Mouse (Mus musculus): ENCODE data around the gene 2900011O08Rik. TPM values are rescaled to one million over a fixed set of nuclear protein-coding genes. Genes with fewer than 3 reads are reported as not detected.

The 2900011O08Rik gene
- polyA plus RNA-seq, 1 experiment from 2014 or later: 70.1 TPM

DNA sequence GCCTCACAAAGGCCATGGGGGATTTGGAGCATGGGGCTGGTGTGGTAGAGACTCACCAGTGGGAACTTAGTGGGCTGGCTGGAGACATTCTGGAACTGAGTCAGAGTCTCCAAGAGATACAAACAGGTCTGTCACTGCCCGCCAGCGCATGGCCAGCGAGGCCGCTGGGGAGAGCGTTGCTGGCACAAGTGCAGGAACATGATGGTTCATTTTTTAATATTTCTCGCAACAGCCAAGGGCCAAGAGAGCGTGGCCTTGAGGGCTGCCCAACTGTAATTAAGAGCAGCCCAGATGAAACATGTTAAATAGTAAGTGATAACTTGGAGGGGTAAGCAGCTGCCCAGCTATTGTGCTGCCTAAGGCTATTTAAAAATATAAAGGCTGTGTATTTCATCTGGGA is 138.3 kb downstream of the 2900011O08Rik start:
- no peak overlapping the region for H3K4me2 ChIP-seq
- H3K9me3 ChIP-seq (replicated peaks): no peaks in the 10 kb centered on the region
- no peaks in the 10 kb centered on the region for H3K27me3 ChIP-seq
- H3K4me1 ChIP-seq: no peaks in the 10 kb centered on the region
- peaks cover 99% of the 10 kb centered on the region for H3K36me3 ChIP-seq (ENCODE audit: poor library complexity, severe bottlenecking)
- over 99% methylated on average over 7 of the region's 7 CpGs for WGBS
- no peak for ATAC-seq
- no peak overlapping the region for H3K9ac ChIP-seq
- H3K4me3 ChIP-seq: no peak overlapping the region
- no peak overlapping the region for H3K27ac ChIP-seq

DNA sequence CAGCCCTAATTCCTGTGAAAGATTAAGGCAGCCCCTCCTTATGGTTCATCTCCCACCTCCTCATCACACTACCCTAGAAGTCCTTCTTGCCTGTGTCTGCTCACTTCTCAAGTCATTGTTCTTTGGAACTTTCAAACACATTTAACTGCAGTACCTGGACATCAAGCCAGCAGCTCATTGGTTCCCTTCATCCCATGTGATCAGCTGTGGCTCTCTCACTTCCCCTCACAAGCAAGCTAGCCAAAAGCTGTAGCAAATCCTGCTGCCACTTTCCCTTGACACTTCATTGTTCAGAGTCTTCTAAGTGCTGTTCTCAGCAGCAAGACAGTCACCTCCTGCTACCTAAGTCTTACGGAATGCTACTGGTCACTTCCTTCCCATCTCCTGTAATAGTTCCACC is 138.8 kb downstream of the 2900011O08Rik start:
- Histone ChIP-seq H3K4me3 (no peak overlapping the region), H3K4me2 (no peak overlapping the region), H3K9me3 (replicated peaks) (no peaks in the 10 kb centered on the region), H3K27me3 (no peaks in the 10 kb centered on the region), H3K4me1 (no peaks in the 10 kb centered on the region), H3K36me3 (ENCODE audit: poor library complexity, severe bottlenecking) (peaks cover 100% of the 10 kb centered on the region), H3K9ac (no peak overlapping the region), H3K27ac (no peak overlapping the region)
- WGBS: 94% methylated on average over 1 of the region's 1 CpGs
- no peak for ATAC-seq

DNA sequence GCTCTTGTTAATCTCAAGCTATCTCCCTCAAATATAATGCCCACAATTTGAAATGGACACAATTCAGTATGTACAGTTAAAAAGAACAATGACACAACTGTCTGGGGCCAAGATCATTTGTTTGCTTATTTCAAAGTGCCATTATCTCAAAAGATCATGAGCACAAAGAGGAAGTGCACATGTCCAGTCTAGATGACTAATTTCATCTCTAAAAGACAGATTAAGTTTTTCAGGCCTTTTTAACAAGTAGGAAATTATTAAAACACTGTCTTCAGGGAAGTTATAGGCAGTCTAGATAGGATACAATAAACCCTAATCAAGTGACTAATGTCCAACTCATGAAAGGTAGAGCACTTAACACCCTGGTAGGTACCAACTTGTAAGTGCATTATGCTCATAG is 142.6 kb downstream of the 2900011O08Rik start:
- Histone ChIP-seq H3K27me3 (no peaks in the 10 kb centered on the region), H3K4me2 (no peak overlapping the region), H3K9ac (no peak overlapping the region), H3K4me1 (no peaks in the 10 kb centered on the region), H3K4me3 (no peak overlapping the region), H3K36me3 (ENCODE audit: poor library complexity, severe bottlenecking) (peaks cover 99% of the 10 kb centered on the region), H3K27ac (no peak overlapping the region), H3K9me3 (replicated peaks) (no peaks in the 10 kb centered on the region)
- no peak for ATAC-seq

DNA sequence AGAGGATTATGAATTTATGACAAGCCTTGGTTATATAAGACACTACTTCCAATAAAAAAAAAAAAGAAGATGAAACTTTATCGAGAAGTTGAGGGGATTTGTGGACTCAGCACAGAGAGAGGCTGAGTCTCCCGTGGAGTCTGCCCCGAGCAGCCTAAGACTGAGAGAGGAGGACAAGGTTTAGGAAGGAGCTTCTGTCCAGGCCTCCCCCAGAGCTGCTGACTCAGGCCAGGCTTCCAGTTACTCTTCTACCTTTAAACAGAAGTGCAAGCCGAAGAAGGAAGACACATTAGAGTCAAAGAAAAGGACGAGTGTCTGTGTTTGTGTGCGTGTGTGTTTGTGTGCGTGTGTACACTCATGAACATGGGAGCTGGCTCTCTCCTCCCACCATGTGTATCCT is 144.4 kb downstream of the 2900011O08Rik start:
- WGBS: 91% methylated on average over 7 of the region's 7 CpGs
- Histone ChIP-seq H3K9ac (no peak overlapping the region), H3K4me1 (no peaks in the 10 kb centered on the region), H3K4me2 (no peak overlapping the region), H3K4me3 (no peak overlapping the region), H3K27ac (no peak overlapping the region), H3K27me3 (no peaks in the 10 kb centered on the region), H3K36me3 (ENCODE audit: poor library complexity, severe bottlenecking) (peaks cover 99% of the 10 kb centered on the region), H3K9me3 (replicated peaks) (no peaks in the 10 kb centered on the region)
- ATAC-seq: no peak

DNA sequence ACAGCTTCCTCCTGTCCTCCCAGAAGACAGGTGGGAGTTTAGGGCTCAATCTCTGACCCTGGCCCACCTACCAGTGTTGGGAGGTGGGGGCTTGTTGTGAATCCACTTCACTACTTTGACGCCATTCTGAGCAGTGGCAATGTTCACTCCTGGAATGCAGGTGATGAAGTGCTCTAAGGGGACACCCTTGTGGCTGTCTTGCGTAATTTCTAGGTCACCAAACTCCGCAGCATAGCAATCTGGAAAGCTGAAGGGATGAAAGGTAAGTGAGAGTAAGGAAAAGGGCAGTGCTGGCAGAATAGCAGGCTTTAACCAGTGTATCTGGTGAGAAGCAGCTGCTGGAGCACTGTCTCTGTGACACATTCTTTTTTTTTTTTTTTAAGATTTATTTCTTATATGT is 145.0 kb downstream of the 2900011O08Rik start:
- ATAC-seq: 0 out of 2 replicates have a peak, but pooled peaks have one; percentile 36
- no peak overlapping the region for H3K4me3 ChIP-seq
- no peaks in the 10 kb centered on the region for H3K9me3 ChIP-seq (replicated peaks)
- peaks cover 99% of the 10 kb centered on the region for H3K36me3 ChIP-seq (ENCODE audit: poor library complexity, severe bottlenecking)
- WGBS: 84% methylated on average over 3 of the region's 3 CpGs
- H3K4me1 ChIP-seq: no peaks in the 10 kb centered on the region
- no peak overlapping the region for H3K27ac ChIP-seq
- no peak overlapping the region for H3K9ac ChIP-seq
- H3K27me3 ChIP-seq: no peaks in the 10 kb centered on the region
- H3K4me2 ChIP-seq: no peak overlapping the region

DNA sequence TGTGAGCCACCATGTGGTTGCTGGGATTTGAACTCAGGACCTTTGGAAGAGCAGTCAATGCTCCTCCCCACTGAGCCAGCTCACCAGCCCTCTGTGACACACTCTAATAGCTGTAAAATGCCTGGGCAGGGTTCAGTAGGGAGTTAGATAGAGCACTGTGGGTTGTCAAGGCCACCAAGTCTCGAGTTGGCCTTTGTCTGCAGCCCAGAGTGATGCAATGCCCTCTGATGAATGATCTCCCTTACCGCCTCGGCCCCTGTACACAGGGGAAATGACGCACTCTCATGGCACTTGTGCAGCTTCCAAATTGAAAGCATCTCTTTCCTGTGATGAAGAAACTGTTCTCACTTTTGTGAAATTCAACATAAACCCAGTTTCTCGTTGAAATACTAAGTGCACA is 145.4 kb downstream of the 2900011O08Rik start:
- 91% methylated on average over 5 of the region's 5 CpGs for WGBS

DNA sequence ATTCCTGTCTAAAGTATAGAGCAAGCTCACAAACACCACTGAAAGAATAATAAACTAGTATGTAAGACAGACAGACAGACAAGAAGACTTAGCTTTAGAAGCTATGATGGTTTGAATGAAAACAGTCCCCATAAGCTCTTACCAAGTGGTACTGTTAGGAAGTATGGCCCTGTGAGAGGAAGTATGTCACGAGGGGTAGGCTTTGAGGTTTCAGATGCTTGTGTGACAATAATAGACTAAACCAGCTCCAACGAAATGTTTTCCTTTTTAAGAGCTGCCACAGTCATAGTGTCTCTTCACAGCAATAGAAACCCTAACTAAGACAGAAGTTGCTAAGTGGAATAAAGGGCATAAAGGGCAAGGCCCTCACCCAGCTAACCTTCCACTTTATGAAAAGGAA is 148.6 kb downstream of the 2900011O08Rik start:
- Histone ChIP-seq H3K9me3 (replicated peaks) (no peaks in the 10 kb centered on the region), H3K9ac (no peak overlapping the region), H3K4me2 (no peak overlapping the region), H3K27me3 (no peaks in the 10 kb centered on the region), H3K36me3 (ENCODE audit: poor library complexity, severe bottlenecking) (peaks cover 93% of the 10 kb centered on the region), H3K27ac (no peak overlapping the region), H3K4me1 (no peaks in the 10 kb centered on the region), H3K4me3 (no peak overlapping the region)
- WGBS: 87% methylated on average over 2 of the region's 2 CpGs
- ATAC-seq: no peak

More for the DNA sequence above, 145.4 kb downstream of the 2900011O08Rik start:
- no peak for ATAC-seq
- no peak overlapping the region for H3K4me3 ChIP-seq
- H3K27me3 ChIP-seq: no peaks in the 10 kb centered on the region
- no peak overlapping the region for H3K4me2 ChIP-seq
- no peak overlapping the region for H3K9ac ChIP-seq
- no peak overlapping the region for H3K27ac ChIP-seq
- peaks cover 99% of the 10 kb centered on the region for H3K36me3 ChIP-seq (ENCODE audit: poor library complexity, severe bottlenecking)
- H3K4me1 ChIP-seq: no peaks in the 10 kb centered on the region
- H3K9me3 ChIP-seq (replicated peaks): no peaks in the 10 kb centered on the region

DNA sequence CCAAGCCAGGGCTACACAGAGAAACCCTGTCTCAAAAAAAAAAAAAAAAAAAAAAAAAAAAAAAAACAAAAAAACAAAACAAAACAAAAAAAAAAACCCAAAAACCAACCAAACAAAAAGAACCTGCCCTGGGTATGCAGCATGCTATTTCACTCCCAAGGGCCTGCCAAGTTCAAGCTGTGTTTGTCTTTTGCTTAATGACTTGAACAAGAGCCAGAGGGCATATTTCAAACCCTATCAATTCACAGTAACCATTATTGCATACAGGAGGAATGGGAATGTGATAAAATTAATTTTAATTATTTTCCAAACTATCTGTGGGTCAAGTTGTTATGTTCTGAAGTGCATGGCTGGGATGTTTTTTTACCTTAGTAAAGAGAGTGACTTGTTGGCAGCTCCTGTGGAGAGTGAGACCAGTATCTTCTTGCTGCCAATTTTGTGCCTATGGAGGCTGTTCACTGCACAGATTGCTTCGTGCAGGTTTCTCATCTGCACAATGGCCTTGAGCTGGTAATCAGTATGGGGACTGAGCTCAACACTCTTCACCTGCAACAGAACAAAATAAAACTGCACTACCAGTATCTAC is 151.7 kb downstream of the 2900011O08Rik start:
- 100% methylated on average over 1 of the region's 1 CpGs for WGBS
- H3K9ac ChIP-seq: no peak overlapping the region
- H3K4me2 ChIP-seq: no peak overlapping the region
- no peaks in the 10 kb centered on the region for H3K9me3 ChIP-seq (replicated peaks)
- ATAC-seq: no peak
- H3K27me3 ChIP-seq: no peaks in the 10 kb centered on the region
- no peak overlapping the region for H3K27ac ChIP-seq
- H3K4me1 ChIP-seq: no peaks in the 10 kb centered on the region
- H3K4me3 ChIP-seq: no peak overlapping the region
- peaks cover 92% of the 10 kb centered on the region for H3K36me3 ChIP-seq (ENCODE audit: poor library complexity, severe bottlenecking)

DNA sequence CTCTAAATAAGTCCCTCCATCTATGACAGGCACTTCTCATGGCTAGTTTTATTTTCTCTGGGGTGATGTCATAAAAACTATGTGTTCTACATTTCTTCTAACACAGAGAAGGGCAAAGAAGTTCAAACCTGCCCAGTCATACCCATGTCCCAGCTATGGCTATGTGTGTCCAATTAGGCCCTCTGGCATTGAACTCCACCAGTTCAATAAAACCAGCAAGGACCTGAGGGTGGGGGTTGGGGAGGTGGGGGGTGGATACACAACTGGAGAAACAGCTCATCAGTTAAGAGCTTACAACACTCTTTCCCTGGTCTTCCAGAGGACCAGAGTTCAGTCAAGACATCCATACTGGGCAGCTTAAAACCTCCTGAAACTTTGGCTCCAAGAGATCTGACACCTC is 152.7 kb downstream of the 2900011O08Rik start:
- H3K4me2 ChIP-seq: no peak overlapping the region
- no peak for ATAC-seq

DNA sequence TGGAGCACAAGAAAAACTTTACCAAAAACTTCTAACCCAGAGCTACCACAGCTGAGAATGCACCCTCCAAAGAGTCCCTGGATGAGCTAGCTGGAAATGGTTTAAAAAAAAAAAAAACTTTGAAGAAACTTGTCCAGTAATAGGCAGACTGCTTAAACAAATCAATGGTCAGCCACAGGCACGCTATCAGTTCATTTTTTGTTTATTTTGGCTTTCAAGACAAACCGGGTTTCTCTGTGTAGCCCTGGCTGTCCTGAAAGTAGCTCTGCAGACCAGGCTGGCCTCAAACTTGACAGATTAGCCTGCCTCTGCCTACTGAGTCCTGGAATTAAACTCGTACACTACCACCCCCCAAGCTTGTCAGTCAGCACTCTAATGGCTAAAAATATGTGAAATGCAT is 156.9 kb downstream of the 2900011O08Rik start:
- no peak overlapping the region for H3K4me3 ChIP-seq
- no peaks in the 10 kb centered on the region for H3K27me3 ChIP-seq
- no peak overlapping the region for H3K27ac ChIP-seq
- H3K36me3 ChIP-seq (ENCODE audit: poor library complexity, severe bottlenecking): peaks cover 89% of the 10 kb centered on the region
- H3K9ac ChIP-seq: no peak overlapping the region
- 88% methylated on average over 3 of the region's 3 CpGs for WGBS
- no peaks in the 10 kb centered on the region for H3K4me1 ChIP-seq
- H3K9me3 ChIP-seq (replicated peaks): no peaks in the 10 kb centered on the region
- H3K4me2 ChIP-seq: no peak overlapping the region
- no peak for ATAC-seq

More for the DNA sequence above, 152.7 kb downstream of the 2900011O08Rik start:
- H3K9ac ChIP-seq: no peak overlapping the region
- no peaks in the 10 kb centered on the region for H3K4me1 ChIP-seq
- H3K27ac ChIP-seq: no peak overlapping the region
- no peaks in the 10 kb centered on the region for H3K9me3 ChIP-seq (replicated peaks)
- H3K36me3 ChIP-seq (ENCODE audit: poor library complexity, severe bottlenecking): peaks cover 90% of the 10 kb centered on the region
- no peaks in the 10 kb centered on the region for H3K27me3 ChIP-seq
- H3K4me3 ChIP-seq: no peak overlapping the region

DNA sequence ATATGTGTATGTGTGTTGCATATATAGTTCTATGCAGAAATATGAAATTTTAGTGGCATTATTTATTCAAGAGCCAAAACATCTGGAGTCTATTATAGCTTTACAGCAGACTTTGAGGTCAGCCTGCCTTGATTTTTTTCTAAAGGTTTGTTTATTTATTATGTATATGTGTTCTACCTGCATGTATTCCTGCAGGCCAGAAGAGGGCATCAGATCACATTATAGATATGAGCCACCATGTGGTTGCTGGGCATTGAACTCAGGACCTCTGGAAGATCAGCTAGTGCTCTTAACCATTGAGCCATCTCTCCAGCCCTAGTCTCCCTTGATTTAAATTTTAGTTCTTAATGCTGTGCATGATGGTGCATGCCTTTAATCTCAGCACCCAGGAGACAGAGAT is 161.3 kb downstream of the 2900011O08Rik start:
- H3K36me3 ChIP-seq (ENCODE audit: poor library complexity, severe bottlenecking): peaks cover 77% of the 10 kb centered on the region
- no peak for ATAC-seq

More for the DNA sequence above, 161.3 kb downstream of the 2900011O08Rik start:
- no peaks in the 10 kb centered on the region for H3K9me3 ChIP-seq (replicated peaks)
- H3K4me1 ChIP-seq: no peaks in the 10 kb centered on the region
- no peaks in the 10 kb centered on the region for H3K27me3 ChIP-seq
- H3K27ac ChIP-seq: no peak overlapping the region
- H3K9ac ChIP-seq: no peak overlapping the region
- no peak overlapping the region for H3K4me3 ChIP-seq
- no peak overlapping the region for H3K4me2 ChIP-seq
